Mouse (Mus musculus): Measurements from ENCODE around the gene Dydc2. TPM values are rescaled to one million over a fixed set of nuclear protein-coding genes. Genes with fewer than 3 reads are reported as not detected.
"Not testable (repeated sequence)": the region's sequence is repeated elsewhere in the genome, so short reads cannot be mapped to it uniquely, and the experiment has no call there.

Dydc2 gene
- 0.17 and 0.32 TPM in 2 replicates for polyA plus RNA-seq (2015; fragmentation: Nextera tagmentation; extraction: Ambion mirVana)

GRCm38 (mm10) chr14:41069108-41069507, at the start of gene Dydc2:
Gene Dydc2 (minus strand): TSS chr14:41069208.
- no peak for DNase-seq (ENCODE audit: low spot score)

GRCm38 (mm10) chr14:41116271-41116670, 47.3 kb upstream of the Dydc2 start:
- DNase-seq (ENCODE audit: low spot score), result no peak

GRCm38 (mm10) chr14:41112944-41113343, 43.9 kb upstream of the Dydc2 start:
- no peak for DNase-seq (ENCODE audit: low spot score)

- DNase-seq (ENCODE audit: low spot score), result no peak
Measured at GRCm38 (mm10) chr14:41111031-41111668, 42.1 kb upstream of the Dydc2 start.

- no peak for DNase-seq (ENCODE audit: low spot score)
Measured at GRCm38 (mm10) chr14:41104853-41105444, 35.9 kb upstream of the Dydc2 start, which contains the start of gene Mat1a. Gene Mat1a (plus strand): TSS chr14:41105035.

GRCm38 (mm10) chr14:41102269-41102668, 33.3 kb upstream of the Dydc2 start:
- DNase-seq (ENCODE audit: low spot score), result no peak

GRCm38 (mm10) chr14:41101242-41101641, 32.2 kb upstream of the Dydc2 start:
- DNase-seq (ENCODE audit: low spot score), result no peak

GRCm38 (mm10) chr14:41100712-41101111, 31.7 kb upstream of the Dydc2 start:
- no peak for DNase-seq (ENCODE audit: low spot score)

GRCm38 (mm10) chr14:41098726-41099125, 29.7 kb upstream of the Dydc2 start:
- DNase-seq (ENCODE audit: low spot score), result no peak

- DNase-seq (ENCODE audit: low spot score), result no peak
Measured at GRCm38 (mm10) chr14:41096296-41096860, 27.4 kb upstream of the Dydc2 start.

GRCm38 (mm10) chr14:41094114-41094513, 25.1 kb upstream of the Dydc2 start:
- DNase-seq (ENCODE audit: low spot score), result no peak

GRCm38 (mm10) chr14:41090777-41091176, 21.8 kb upstream of the Dydc2 start:
- DNase-seq (ENCODE audit: low spot score), result peak; percentile 20

- DNase-seq (ENCODE audit: low spot score), result no peak
Measured at GRCm38 (mm10) chr14:41087509-41087908, 18.5 kb upstream of the Dydc2 start.

- DNase-seq (ENCODE audit: low spot score), result no peak
Measured at GRCm38 (mm10) chr14:41082408-41082807, 13.4 kb upstream of the Dydc2 start.

- DNase-seq (ENCODE audit: low spot score), result no peak
Measured at GRCm38 (mm10) chr14:41072944-41073275, 3.9 kb upstream of the Dydc2 start.

- no peak for DNase-seq (ENCODE audit: low spot score)
Measured at GRCm38 (mm10) chr14:41072229-41072943, 3.4 kb upstream of the Dydc2 start, which contains the start of gene Dydc1. Gene Dydc1 (plus strand): TSS chr14:41072911.

- DNase-seq (ENCODE audit: low spot score), result no peak
Measured at GRCm38 (mm10) chr14:41070343-41070742, 1.3 kb upstream of the Dydc2 start.

- no peak for DNase-seq (ENCODE audit: low spot score)
Measured at GRCm38 (mm10) chr14:41066416-41066815, 2.6 kb downstream of the Dydc2 start.

- no peak for DNase-seq (ENCODE audit: low spot score)
Measured at GRCm38 (mm10) chr14:41065168-41065567, 3.8 kb downstream of the Dydc2 start.

GRCm38 (mm10) chr14:41053190-41053589, 15.8 kb downstream of the Dydc2 start:
- not testable (repeated sequence) for DNase-seq (ENCODE audit: low spot score)

- no peak for DNase-seq (ENCODE audit: low spot score)
Measured at GRCm38 (mm10) chr14:41052481-41052880, 16.5 kb downstream of the Dydc2 start.

- DNase-seq (ENCODE audit: low spot score), result no peak
Measured at GRCm38 (mm10) chr14:41050471-41050870, 18.5 kb downstream of the Dydc2 start.

All from thymus, postnatal 0 days (tissue).